Mouse (Mus musculus) right cerebral cortex, adult 18-20 months (tissue): ENCODE data around the gene Shisa3.

Source experiments
- DNase-seq: peaks from one replicate; pipeline ENCODE4 v3.0.0; 2022; ENCODE audit warnings: mixed read lengths

Gene Shisa3

GRCm38 (mm10) chr5:67607804-67608673 lies at the start of gene Shisa3:
Gene Shisa3, plus strand, starts transcription at chr5:67607882.
- DNase-seq, result no peak

GRCm38 (mm10) chr5:67558644-67559043 lies 49.0 kb upstream of the Shisa3 start:
- no peak for DNase-seq

- no peak for DNase-seq
Measured at GRCm38 (mm10) chr5:67559063-67559462, 48.6 kb upstream of the Shisa3 start.

GRCm38 (mm10) chr5:67572552-67573155 lies 35.0 kb upstream of the Shisa3 start:
- no peak for DNase-seq

- DNase-seq, result no peak
Measured at GRCm38 (mm10) chr5:67574039-67574438, 33.6 kb upstream of the Shisa3 start.

GRCm38 (mm10) chr5:67575705-67576104 lies 32.0 kb upstream of the Shisa3 start:
- DNase-seq, result no peak

- DNase-seq, result no peak
Measured at GRCm38 (mm10) chr5:67579725-67580633, 27.7 kb upstream of the Shisa3 start.

- no peak for DNase-seq
Measured at GRCm38 (mm10) chr5:67595070-67595469, 12.6 kb upstream of the Shisa3 start.

GRCm38 (mm10) chr5:67595629-67596028 lies 12.1 kb upstream of the Shisa3 start:
- no peak for DNase-seq

GRCm38 (mm10) chr5:67599935-67600334 lies 7.7 kb upstream of the Shisa3 start:
- DNase-seq, result no peak

GRCm38 (mm10) chr5:67605951-67606350 lies 1.7 kb upstream of the Shisa3 start:
- DNase-seq, result no peak

GRCm38 (mm10) chr5:67606916-67607803 lies 522 bp upstream of the Shisa3 start:
- no peak for DNase-seq

- no peak for DNase-seq
Measured at GRCm38 (mm10) chr5:67608674-67609519, 1.2 kb downstream of the Shisa3 start.

GRCm38 (mm10) chr5:67609520-67609837 lies 1.8 kb downstream of the Shisa3 start:
- no peak for DNase-seq

- no peak for DNase-seq
Measured at GRCm38 (mm10) chr5:67621230-67621629, 13.5 kb downstream of the Shisa3 start.

- DNase-seq, result no peak
Measured at GRCm38 (mm10) chr5:67628180-67628940, 20.7 kb downstream of the Shisa3 start.

GRCm38 (mm10) chr5:67629440-67629839 lies 21.8 kb downstream of the Shisa3 start:
- no peak for DNase-seq

GRCm38 (mm10) chr5:67629861-67630260 lies 22.2 kb downstream of the Shisa3 start:
- DNase-seq, result no peak

GRCm38 (mm10) chr5:67631261-67631660 lies 23.6 kb downstream of the Shisa3 start:
- no peak for DNase-seq

- no peak for DNase-seq
Measured at GRCm38 (mm10) chr5:67633138-67633782, 25.6 kb downstream of the Shisa3 start.
